Mouse (Mus musculus): ENCODE measurements around the gene Taf6l.

Gene Taf6l

GRCm38 (mm10) chr19:8786008-8786781 lies at the start of gene Taf6l:
TSS of gene Taf6l (minus strand) at chr19:8786417.
- DNase-seq, result peak; percentile 86

- no peak for DNase-seq
Measured at GRCm38 (mm10) chr19:8832971-8833370, 46.8 kb upstream of the Taf6l start.

GRCm38 (mm10) chr19:8831262-8831661 lies 45.0 kb upstream of the Taf6l start:
- DNase-seq, result no peak

GRCm38 (mm10) chr19:8830664-8831063 lies 44.4 kb upstream of the Taf6l start:
- no peak for DNase-seq

- no peak for DNase-seq
Measured at GRCm38 (mm10) chr19:8829660-8830059, 43.4 kb upstream of the Taf6l start, which contains the start of gene AC129217.1. TSS of gene AC129217.1 (plus strand) at chr19:8829773.

GRCm38 (mm10) chr19:8822696-8823095 lies 36.5 kb upstream of the Taf6l start:
- peak; percentile 63 for DNase-seq

- no peak for DNase-seq
Measured at GRCm38 (mm10) chr19:8821146-8821545, 34.9 kb upstream of the Taf6l start.

GRCm38 (mm10) chr19:8820424-8820956 lies 34.3 kb upstream of the Taf6l start:
- no peak for DNase-seq

- peak; percentile 98 for DNase-seq
Measured at GRCm38 (mm10) chr19:8819596-8820423, 33.6 kb upstream of the Taf6l start, which contains the start of gene Hnrnpul2. TSS of gene Hnrnpul2 (plus strand) at chr19:8820010.

- peak; percentile 94 for DNase-seq
Measured at GRCm38 (mm10) chr19:8818801-8819595, 32.8 kb upstream of the Taf6l start, which contains the start of gene Ttc9c. TSS of gene Ttc9c (minus strand) at chr19:8819333.

- DNase-seq, result no peak
Measured at GRCm38 (mm10) chr19:8818301-8818798, 32.1 kb upstream of the Taf6l start.

- DNase-seq, result no peak
Measured at GRCm38 (mm10) chr19:8817001-8817400, 30.8 kb upstream of the Taf6l start.

- no peak for DNase-seq
Measured at GRCm38 (mm10) chr19:8815812-8816211, 29.6 kb upstream of the Taf6l start.

GRCm38 (mm10) chr19:8806810-8807209 lies 20.6 kb upstream of the Taf6l start:
- DNase-seq, result no peak

- DNase-seq, result no peak
Measured at GRCm38 (mm10) chr19:8803879-8804660, 17.9 kb upstream of the Taf6l start.

- DNase-seq, result no peak
Measured at GRCm38 (mm10) chr19:8803204-8803780, 17.1 kb upstream of the Taf6l start.

GRCm38 (mm10) chr19:8802130-8802821 lies 16.1 kb upstream of the Taf6l start, which contains the start of gene Zbtb3:
TSS of gene Zbtb3 (plus strand) at chr19:8802555.
- peak; percentile 93 for DNase-seq

- no peak for DNase-seq
Measured at GRCm38 (mm10) chr19:8798947-8799315, 12.7 kb upstream of the Taf6l start.

- DNase-seq, result peak; percentile 82
Measured at GRCm38 (mm10) chr19:8798264-8798946, 12.2 kb upstream of the Taf6l start, which contains the start of gene Polr2g. TSS of gene Polr2g (minus strand) at chr19:8798577.

GRCm38 (mm10) chr19:8790171-8790570 lies 4.0 kb upstream of the Taf6l start:
- DNase-seq, result no peak
